Mouse (Mus musculus): ENCODE measurements at regions not wholly inside any gene's neighbourhood (a gene's known extent, or its start where the extent isn't known, plus 50 kb on each side); places are given as distances from the start of the nearest gene placed in this dataset.

DNA sequence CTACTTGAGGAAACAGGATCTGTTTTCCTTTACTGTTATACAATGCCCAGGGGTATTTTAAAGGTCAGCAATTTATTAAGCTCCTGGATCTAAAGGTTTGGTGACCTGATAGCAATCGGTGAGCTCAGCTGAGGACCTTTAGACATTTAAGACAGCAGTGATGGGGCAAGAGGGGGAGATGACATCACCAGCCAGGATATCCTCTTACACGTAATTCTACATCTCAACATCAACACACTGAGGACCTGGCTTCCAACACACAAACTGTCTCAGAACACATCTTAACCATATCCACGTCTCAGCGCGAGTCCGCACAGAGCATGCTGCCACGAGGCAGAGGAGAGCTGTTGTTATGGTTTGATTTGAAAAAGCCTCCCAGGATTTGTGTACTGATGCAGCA is 69.2 kb downstream of the Nhlrc3 start:
- no peak for DNase-seq (ENCODE audit: low read depth)

DNA sequence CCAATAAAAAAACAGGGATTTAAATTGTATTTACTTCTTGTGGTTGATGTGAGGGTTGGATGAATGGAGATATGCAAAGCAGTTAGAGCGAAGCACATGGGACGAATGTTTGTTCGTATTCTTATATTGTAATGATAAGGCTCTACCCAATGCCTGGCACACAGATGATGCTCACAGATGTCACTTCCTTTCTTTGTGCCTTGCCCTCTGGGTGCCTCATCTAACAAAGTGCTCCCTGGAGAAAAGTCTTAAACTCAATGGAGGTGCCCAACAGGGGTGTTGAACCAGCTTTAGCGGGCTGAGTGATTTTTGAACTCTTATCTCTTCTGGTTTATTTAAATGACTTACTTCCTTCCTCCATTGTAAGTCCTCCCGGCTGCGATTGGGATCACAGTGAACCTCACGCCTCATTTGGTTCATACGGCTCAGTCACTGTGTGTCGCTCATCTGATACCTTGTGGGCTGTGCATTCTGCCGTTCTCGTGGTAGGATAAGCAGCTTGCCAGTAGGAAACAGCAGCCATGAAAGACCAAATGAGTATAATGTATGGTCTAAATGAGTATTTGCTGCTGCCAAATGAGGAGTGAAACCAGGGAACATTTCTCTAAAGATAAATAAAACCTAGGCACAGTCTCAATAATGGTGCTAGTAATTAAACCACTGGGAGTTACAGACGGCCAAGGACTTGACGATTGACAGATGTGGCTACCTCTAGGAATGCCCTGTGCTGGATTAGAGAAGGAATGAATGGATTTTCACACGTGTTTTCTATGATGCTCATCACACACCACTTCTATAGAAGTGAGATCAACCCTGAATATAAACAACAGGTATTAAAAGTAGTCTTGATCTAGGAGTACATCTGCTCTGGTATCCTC is 81.2 kb downstream of the Nhlrc3 start:
- no peak for DNase-seq (ENCODE audit: low read depth)

DNA sequence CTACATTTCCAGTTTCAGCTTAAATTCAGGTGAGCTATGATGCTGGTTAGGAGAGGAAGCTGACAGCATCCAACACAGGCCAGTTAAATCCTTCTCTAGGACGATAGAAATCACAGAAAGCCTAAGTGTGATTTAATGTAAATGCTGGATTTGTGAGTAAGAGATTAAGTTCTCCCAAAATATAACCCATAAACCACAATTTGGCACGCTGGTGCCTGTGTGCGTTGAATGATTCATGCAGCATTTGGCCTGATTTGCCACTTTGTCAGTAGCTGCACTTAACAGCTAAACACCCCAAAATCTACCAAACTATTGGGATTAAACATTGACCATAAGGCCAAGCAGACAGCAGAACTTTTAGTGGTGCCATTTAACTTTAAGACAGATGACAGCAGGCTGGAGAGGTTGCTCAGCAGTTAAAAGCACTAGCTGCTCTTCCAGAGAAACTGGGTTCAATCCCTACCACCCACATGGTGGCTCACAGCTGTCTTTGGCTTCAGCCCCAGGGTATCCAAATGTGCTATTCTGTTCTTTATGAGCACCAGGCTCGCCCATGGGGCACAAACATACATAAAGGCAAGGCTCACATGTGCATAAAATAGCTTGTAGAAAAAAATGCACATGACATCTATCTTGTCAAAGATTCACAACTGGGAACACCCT is 83.5 kb downstream of the Nhlrc3 start:
- peak; percentile 84 for DNase-seq (ENCODE audit: low read depth)

DNA sequence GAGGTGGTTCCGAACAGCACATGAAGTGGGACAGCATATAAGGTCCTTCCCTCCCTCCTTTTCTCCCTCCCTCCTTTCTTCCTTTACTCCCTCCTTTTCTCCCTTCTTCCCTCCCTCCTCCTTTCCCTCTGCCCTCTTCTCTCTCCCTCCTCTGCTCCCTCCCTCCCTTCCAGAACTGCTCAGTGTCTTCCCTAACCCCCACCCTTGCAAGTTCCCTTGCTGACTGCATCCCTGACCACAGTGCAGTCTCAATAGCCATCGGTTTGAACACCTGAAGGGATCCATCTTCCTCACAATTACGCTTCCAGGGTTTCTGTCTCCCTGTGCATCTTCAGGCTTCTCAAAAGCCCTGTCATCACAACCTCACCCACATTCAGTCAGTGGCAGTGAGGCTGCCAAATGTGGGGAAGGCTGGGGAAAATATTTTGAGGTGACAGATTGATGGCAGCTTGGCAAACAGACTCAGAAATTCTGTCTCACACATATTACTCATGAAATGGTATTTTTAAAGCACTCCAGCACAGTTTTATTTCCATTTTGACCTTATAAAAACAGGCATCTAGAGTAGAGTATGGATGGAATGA is 86.2 kb downstream of the Nhlrc3 start:
- peak; percentile 50 for DNase-seq (ENCODE audit: low read depth)

- peak; percentile 34 for DNase-seq (ENCODE audit: low read depth)
These were observed 90.2 kb downstream of the Nhlrc3 start for GRCm38 (mm10) chr3:53372887-53373286.

DNA sequence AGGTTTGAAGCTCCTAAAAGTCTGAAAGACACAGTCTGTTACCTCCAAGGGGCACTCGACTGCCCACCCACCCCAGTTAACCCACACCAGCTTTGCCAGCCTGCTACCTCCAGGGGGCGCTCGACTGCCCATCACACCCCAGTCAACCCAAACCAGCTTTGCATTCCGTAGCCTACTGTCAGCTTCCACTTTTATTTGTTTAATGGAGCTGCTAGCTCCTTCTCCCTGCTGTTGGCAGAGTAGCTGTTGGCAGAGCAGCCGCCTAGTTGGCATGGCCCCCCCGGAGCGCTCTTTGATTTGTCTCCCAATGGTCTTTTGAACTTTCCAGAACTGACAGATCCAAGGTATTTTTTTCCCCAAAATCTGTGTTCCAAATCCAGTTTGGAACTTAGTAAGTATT is 91.2 kb downstream of the Nhlrc3 start:
- DNase-seq (ENCODE audit: low read depth), result no peak

GRCm38 (mm10) chr3:53361202-53361601 is 101.9 kb downstream of the Nhlrc3 start:
- DNase-seq (ENCODE audit: low read depth), result peak; percentile 62

- DNase-seq (ENCODE audit: low read depth), result peak; percentile 42
These were observed 109.4 kb downstream of the Nhlrc3 start for GRCm38 (mm10) chr3:53353693-53354092.

- no peak for DNase-seq (ENCODE audit: low read depth)
These were observed 109.8 kb downstream of the Nhlrc3 start for GRCm38 (mm10) chr3:53353282-53353681.

GRCm38 (mm10) chr3:53343638-53344037 is 119.5 kb downstream of the Nhlrc3 start:
- DNase-seq (ENCODE audit: low read depth), result no peak

GRCm38 (mm10) chr3:53341304-53342206 is 121.6 kb downstream of the Nhlrc3 start:
- no peak for DNase-seq (ENCODE audit: low read depth)

DNA sequence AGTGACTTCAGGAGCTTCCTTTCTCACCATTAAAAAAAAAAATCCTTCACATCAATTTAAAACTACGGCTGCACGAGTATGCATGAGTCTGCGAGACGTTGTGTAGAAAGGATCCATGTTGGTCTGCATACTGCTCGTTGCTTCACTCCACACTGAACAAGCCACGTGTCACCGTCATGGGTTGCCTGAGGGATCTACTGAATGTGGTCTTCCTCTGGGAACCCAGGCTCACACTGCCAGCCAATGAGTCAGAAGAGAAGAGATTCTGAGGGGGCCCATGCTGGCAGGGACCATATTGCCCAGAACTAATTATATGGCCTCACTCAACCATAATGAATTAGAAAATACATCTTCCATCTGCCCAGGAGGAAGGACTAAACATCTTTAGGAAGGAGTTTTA is 124.6 kb downstream of the Nhlrc3 start:
- no peak for DNase-seq (ENCODE audit: low read depth)

- no peak for DNase-seq (ENCODE audit: low read depth)
These were observed 129.1 kb downstream of the Nhlrc3 start for GRCm38 (mm10) chr3:53334051-53334450.

DNA sequence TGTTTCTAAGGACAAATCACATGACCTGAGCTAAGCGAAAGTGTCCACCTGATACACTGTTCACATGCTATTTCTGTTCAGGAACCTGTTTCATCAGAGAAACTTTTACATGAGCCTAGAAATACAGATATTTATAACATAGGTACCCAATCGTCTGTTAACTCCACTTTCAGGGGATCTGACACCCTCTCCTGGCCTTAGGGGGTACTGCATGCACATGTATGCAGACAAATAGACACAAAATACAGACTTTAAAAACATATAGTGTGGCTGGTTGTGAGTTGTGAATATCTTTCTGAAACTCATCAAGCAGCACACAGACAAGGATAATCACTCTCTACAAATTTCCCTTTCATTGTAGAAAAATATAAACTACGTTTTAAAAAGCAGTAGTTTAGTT is 133.6 kb downstream of the Nhlrc3 start:
- peak; percentile 75 for DNase-seq (ENCODE audit: low read depth)

DNA sequence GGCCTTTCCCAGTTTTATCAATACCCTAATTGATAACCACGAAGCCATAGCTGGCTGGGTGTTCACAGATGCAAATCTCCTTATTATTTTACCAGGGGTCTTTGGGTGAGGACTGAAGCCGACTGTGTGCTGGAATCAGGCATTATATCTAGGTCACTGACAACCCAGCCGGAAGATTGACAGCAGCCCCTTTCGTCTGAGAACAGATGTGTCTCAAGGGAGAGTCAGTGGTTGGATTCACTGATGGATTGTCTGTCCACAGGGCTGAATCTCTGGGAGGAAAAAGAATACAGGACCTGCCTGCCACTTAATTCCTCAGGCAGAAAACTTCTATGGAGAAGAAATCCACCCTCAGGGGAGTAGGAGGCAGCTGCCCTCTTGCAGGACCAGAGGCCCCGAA is 135.7 kb downstream of the Nhlrc3 start:
- DNase-seq (ENCODE audit: low read depth), result no peak

DNA sequence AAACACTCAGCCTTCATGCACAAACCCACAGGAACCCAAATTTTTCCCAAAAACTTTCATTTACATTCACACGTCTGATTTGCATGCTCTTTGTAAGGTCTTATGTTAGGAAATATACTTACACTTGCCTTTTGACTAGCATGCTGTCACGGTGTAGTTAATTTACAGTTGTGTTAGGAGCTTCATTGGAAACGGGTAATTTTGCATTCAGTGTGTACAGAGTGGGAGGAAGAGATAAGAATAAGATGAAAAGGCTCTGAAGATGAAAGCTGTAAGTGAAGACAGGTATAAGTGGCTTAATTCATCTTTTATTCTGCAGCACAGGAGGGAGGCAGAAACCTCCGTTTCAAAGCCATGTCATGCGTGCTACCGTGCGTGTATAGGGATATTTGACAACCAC is 136.2 kb downstream of the Nhlrc3 start:
- no peak for DNase-seq (ENCODE audit: low read depth)

DNA sequence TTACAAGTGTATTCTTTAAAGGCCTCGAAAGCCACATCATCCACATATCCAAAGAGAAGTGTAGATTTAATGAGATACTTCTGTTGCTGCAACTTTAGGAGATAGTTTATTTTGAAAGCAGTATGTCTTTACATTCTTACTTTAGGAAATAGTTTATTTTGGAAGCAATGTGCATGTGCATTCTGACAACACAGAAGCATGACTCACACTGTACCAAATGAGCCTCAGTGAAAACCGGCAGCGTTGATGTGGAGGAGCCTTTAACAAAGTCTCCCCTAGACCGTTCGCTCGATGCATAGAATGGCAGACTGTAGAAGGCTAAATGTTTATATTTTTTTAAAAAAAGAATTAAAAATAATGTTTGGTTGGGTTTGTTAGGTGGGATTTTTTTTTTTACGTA is 138.1 kb downstream of the Nhlrc3 start:
- DNase-seq (ENCODE audit: low read depth), result peak; percentile 62

DNA sequence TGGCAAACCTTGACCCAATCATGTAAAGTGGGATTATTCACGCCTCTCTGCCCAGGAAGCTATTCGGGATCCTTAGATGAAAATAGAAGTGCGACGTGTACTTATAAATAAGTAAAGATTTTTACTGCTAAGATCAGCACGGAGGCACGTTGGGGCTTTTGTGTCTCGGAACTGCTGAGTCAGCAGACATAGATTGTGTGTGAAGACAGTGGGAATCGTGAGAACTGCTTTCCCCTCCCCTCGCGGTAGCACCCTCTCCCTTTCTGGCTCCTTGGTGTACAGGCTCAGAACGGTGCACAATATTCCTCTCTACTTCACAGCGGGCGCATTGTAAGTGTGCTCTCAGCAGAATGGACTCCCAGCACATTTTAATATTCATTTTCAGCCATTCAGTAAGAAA is 138.7 kb downstream of the Nhlrc3 start:
- no peak for DNase-seq (ENCODE audit: low read depth)

DNA sequence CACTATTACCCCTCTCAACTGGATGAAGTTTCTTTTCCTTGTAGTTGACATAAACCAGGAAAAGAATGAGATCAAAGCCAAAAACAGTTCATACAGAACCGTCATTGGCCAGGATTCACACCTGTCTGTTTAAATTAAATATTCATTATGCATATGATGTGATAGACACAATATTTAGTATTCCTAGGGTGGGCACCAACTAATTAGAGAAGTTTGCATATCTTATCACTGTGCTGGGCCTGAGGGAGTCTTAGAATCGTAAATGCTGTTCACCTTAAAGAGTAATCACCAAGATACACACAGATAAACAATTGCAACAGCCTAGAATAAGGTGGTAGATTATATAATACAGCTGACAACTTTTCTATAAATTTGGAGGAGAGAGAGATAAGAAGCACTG is 147.7 kb downstream of the Nhlrc3 start:
- DNase-seq (ENCODE audit: low read depth), result no peak
